Mouse (Mus musculus) olfactory bulb, adult 2 months (tissue): ENCODE data around the gene Avp. TPM values are rescaled to one million over a fixed set of nuclear protein-coding genes. Genes with fewer than 3 reads are reported as not detected.
A peak's percentile ranks its signal among the peaks of the same experiment; 100 is the strongest.

Experiments used
- H3K27ac ChIP-seq: fragments of 200-500 bp; 2 replicates; pipeline ENCODE4 v1.5.1; 2012; ENCODE audit warnings: low read depth, low read length; ENCODE audit not compliant: insufficient read depth
- H3K4me1 ChIP-seq: fragments of 200-500 bp; 2 replicates; pipeline ENCODE4 v1.6.1; 2012; ENCODE audit warnings: low read length; ENCODE audit not compliant: control insufficient read depth, insufficient read depth
- H3K4me3 ChIP-seq: fragments of 200-500 bp; 2 replicates; pipeline ENCODE4 v1.5.1; 2012; ENCODE audit warnings: mild to moderate bottlenecking, low read depth, low read length, moderate library complexity; ENCODE audit not compliant: insufficient read depth
- CTCF ChIP-seq: fragments of 200-500 bp; IDR thresholded peaks from 2 replicates; pipeline ENCODE4 v1.5.1; 2012; ENCODE audit warnings: low read depth, mild to moderate bottlenecking, low read length, moderate library complexity; ENCODE audit not compliant: insufficient read depth
- POLR2A ChIP-seq: fragments of 200-500 bp; IDR thresholded peaks from 2 replicates; pipeline ENCODE4 v1.6.1; 2012; ENCODE audit warnings: mild to moderate bottlenecking, low read depth, low read length, moderate library complexity; ENCODE audit not compliant: insufficient read depth
- WGBS: fragments of 180-500 bp; shearing (Covaris S2); methylation state at CpG from one replicate; pipeline ENCODE4 v1.1.7; 2018; 5-methylcytosine and 5-hydroxymethylcytosine counted together
- polyA plus RNA-seq: library from polyadenylated mRNA; stranded (reverse); fragments of >200 nt; gene quantifications from 2 replicates; pipeline ENCODE4 v1.2.4, GENCODE M21; 2012; ENCODE audit warnings: low replicate concordance; ENCODE audit not compliant: missing spikeins, insufficient read depth, insufficient read length

Avp gene
- polyA plus RNA-seq, 1 experiment = not detected

GRCm38 (mm10) chr2:130591016-130591415 lies 8.7 kb upstream of the Avp start:
- no peak overlapping the region for H3K27ac ChIP-seq
- TF ChIP-seq POLR2A = no peak
- no peak for TF ChIP-seq CTCF
- peaks cover 6% of the 10 kb centered on the region for H3K4me1 ChIP-seq
- H3K4me3 ChIP-seq = no peak overlapping the region
- WGBS = 86% methylated on average over 2 of the region's 2 CpGs

- Histone ChIP-seq H3K4me1 (peaks cover 6% of the 10 kb centered on the region), H3K27ac (no peak overlapping the region), H3K4me3 (no peak overlapping the region)
- WGBS = 97% methylated on average over 2 of the region's 2 CpGs
- no peak for TF ChIP-seq CTCF
- no peak for TF ChIP-seq POLR2A
These were observed 7.4 kb upstream of the Avp start for GRCm38 (mm10) chr2:130589761-130590160.

GRCm38 (mm10) chr2:130589157-130589556 lies 6.8 kb upstream of the Avp start:
- H3K4me3 ChIP-seq = no peak overlapping the region
- H3K4me1 ChIP-seq = peaks cover 6% of the 10 kb centered on the region
- no peak for TF ChIP-seq CTCF
- no peak for TF ChIP-seq POLR2A
- whole genome bisulfite sequencing = 62% methylated on average over 4 of the region's 4 CpGs
- no peak overlapping the region for H3K27ac ChIP-seq

GRCm38 (mm10) chr2:130588373-130588772 lies 6.0 kb upstream of the Avp start:
- TF ChIP-seq POLR2A (no peak), CTCF (no peak)
- Histone ChIP-seq H3K4me3 (no peak overlapping the region), H3K27ac (no peak overlapping the region), H3K4me1 (peaks cover 6% of the 10 kb centered on the region)
- WGBS = 77% methylated on average over 2 of the region's 2 CpGs

GRCm38 (mm10) chr2:130586016-130586415 lies 3.7 kb upstream of the Avp start:
- Histone ChIP-seq H3K4me3 (no peak overlapping the region), H3K4me1 (peaks cover 9% of the 10 kb centered on the region), H3K27ac (no peak overlapping the region)
- no peak for TF ChIP-seq CTCF
- TF ChIP-seq POLR2A = no peak
- 88% methylated on average over 6 of the region's 6 CpGs for WGBS

- H3K4me1 ChIP-seq = peaks cover 22% of the 10 kb centered on the region
- 85% methylated on average over 10 of the region's 10 CpGs for WGBS
- no peak overlapping the region for H3K27ac ChIP-seq
These were observed 1.7 kb upstream of the Avp start for GRCm38 (mm10) chr2:130583902-130584560.

GRCm38 (mm10) chr2:130581201-130581600 lies 1.2 kb downstream of the Avp start:
- 6% methylated on average over 16 of the region's 16 CpGs for WGBS
- H3K4me3 ChIP-seq = no peak overlapping the region
- TF ChIP-seq POLR2A (no peak), CTCF (no peak)
- H3K27ac ChIP-seq = no peak overlapping the region
- peaks cover 22% of the 10 kb centered on the region for H3K4me1 ChIP-seq

More at GRCm38 (mm10) chr2:130583902-130584560, 1.7 kb upstream of the Avp start:
- TF ChIP-seq CTCF (no peak), POLR2A (no peak)
- H3K4me3 ChIP-seq = no peak overlapping the region

GRCm38 (mm10) chr2:130579791-130580190 lies 2.6 kb downstream of the Avp start:
- Histone ChIP-seq H3K4me1 (peaks cover 22% of the 10 kb centered on the region), H3K27ac (no peak overlapping the region), H3K4me3 (no peak overlapping the region)
- 15% methylated on average over 8 of the region's 8 CpGs for WGBS
- TF ChIP-seq POLR2A = no peak
- no peak for TF ChIP-seq CTCF

GRCm38 (mm10) chr2:130578148-130578547 lies 4.2 kb downstream of the Avp start:
- no peak overlapping the region for H3K27ac ChIP-seq
- WGBS = 6% methylated on average over 11 of the region's 11 CpGs

More at GRCm38 (mm10) chr2:130578148-130578547, 4.2 kb downstream of the Avp start:
- Histone ChIP-seq H3K4me3 (no peak overlapping the region), H3K4me1 (peaks cover 22% of the 10 kb centered on the region)
- TF ChIP-seq POLR2A = no peak
- peak; percentile 74 for TF ChIP-seq CTCF
